Mouse (Mus musculus) urinary bladder, postnatal 4 days (tissue): ENCODE data around the gene Scgb2b17.
"Not testable (repeated sequence)": the region's sequence is repeated elsewhere in the genome, so short reads cannot be mapped to it uniquely, and the experiment has no call there.

Experiments
- DNase-seq, 2 experiments: peaks; one replicate each; pipeline ENCODE4 v3.0.0; 2021 to 2022; ENCODE audit warnings: low spot score in 2 of 2

The Scgb2b17 gene

GRCm38 (mm10) chr7:33056461-33056860, at the start of gene Scgb2b17:
Scgb2b17 (minus strand) TSS chr7:33056561.
- DNase-seq = not testable (repeated sequence)

DNA sequence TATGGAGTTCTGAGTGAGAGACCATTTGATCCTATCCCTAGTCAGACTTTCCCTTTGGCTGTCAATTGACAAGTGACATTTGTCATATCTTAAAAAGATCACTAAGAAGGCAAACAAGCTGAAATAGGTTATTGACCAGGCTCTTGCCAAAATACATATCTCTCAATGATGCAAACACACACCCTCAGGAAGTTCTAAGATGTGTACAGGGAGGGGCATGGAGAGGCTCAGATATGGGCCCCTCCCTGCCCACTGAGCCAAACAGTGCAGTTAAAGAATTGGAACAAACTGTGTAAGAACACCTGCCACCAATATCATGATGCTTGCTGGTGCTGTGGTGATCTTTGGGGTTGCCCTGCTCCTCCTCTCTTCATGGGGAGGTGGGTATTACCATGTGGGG, 6.8 kb upstream of the Scgb2b17 start, which contains the start of gene Scgb1b17:
Gene Scgb1b17 (plus strand): TSS at position 301 of the 400 bp plus-strand sequence.
- DNase-seq = not testable (repeated sequence)
